Mouse (Mus musculus) heart, embryonic 12.5 days (tissue): Measurements from ENCODE around the gene Mettl21a. TPM values are rescaled to one million over a fixed set of nuclear protein-coding genes. Genes with fewer than 3 reads are reported as not detected.
A peak's percentile ranks its signal among the peaks of the same experiment; 100 is the strongest.

Source experiments
- ATAC-seq: fragments of 200-750 bp; cut with Nextera tagmentation; 2 replicates; pipeline ENCODE4 v1.8.0; 2017; ENCODE audit warnings: moderate TSS enrichment, moderate library complexity; ENCODE audit not compliant: insufficient number of reproducible peaks, low FRiP score
- H3K27ac ChIP-seq: fragments of 300-500 bp; sonication (generic); 2 replicates; pipeline ENCODE4 v1.5.1; 2016; ENCODE audit warnings: mild to moderate bottlenecking, moderate library complexity; ENCODE audit not compliant: poor library complexity, severe bottlenecking
- H3K27me3 ChIP-seq: fragments of 300-500 bp; sonication (generic); replicated peaks from 2 replicates; pipeline ENCODE4 v1.6.1; 2016; ENCODE audit warnings: mild to moderate bottlenecking, moderate library complexity
- H3K36me3 ChIP-seq: fragments of 300-500 bp; sonication (generic); 2 replicates; pipeline ENCODE4 v1.6.1; 2016; ENCODE audit warnings: mild to moderate bottlenecking, moderate library complexity
- H3K4me1 ChIP-seq: fragments of 300-500 bp; sonication (generic); replicated peaks from 2 replicates; pipeline ENCODE4 v1.6.1; 2016; ENCODE audit warnings: mild to moderate bottlenecking
- H3K4me2 ChIP-seq: fragments of 300-500 bp; sonication (generic); 2 replicates; pipeline ENCODE4 v1.6.1; 2016; ENCODE audit warnings: mild to moderate bottlenecking, moderate library complexity
- H3K4me3 ChIP-seq: fragments of 300-500 bp; sonication (generic); 2 replicates; pipeline ENCODE4 v1.5.1; 2016; ENCODE audit warnings: mild to moderate bottlenecking
- H3K9ac ChIP-seq: fragments of 300-500 bp; sonication (generic); 2 replicates; pipeline ENCODE4 v1.6.1; 2016; ENCODE audit warnings: mild to moderate bottlenecking, moderate library complexity
- H3K9me3 ChIP-seq: fragments of 300-500 bp; sonication (generic); replicated peaks from 2 replicates; pipeline ENCODE4 v1.6.1; 2016; ENCODE audit warnings: mild to moderate bottlenecking, moderate library complexity
- WGBS: fragments of 180-500 bp; shearing (Covaris S2); methylation state at CpG from one replicate; pipeline ENCODE4 v1.1.7; 2016; 5-methylcytosine and 5-hydroxymethylcytosine counted together
- polyA plus RNA-seq: library from polyadenylated mRNA; unstranded; fragments of >200 nt; fragmentation: Nextera tagmentation; extraction: Ambion mirVana; gene quantifications from 2 replicates; pipeline ENCODE4 v1.2.1, GENCODE M21; 2016

Mettl21a gene
- polyA plus RNA-seq, 1 experiment from 2014 or later = 11.2 TPM

DNA sequence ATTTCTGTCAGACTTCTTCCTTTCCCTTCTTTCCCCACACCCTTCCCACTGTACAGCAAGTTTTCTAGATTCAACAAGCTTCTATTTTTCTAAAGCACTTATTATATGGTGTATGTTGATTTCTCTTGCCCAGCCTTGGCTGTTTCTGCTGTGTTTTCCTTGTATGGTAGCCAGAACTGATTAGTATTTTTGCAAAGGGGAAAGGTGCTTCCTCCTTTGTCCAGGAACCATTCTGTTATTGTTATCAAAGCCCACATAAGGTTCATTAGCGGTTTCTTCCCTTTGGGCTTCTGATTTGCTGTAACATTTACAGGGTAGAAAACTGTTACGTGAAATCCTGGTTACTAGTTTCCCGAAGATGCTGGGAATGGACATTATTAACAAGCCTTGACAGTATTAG lies 56.9 kb downstream of the Mettl21a start:
- no peak overlapping the region for H3K4me3 ChIP-seq
- 76% methylated on average over 3 of the region's 3 CpGs for WGBS
- H3K4me1 ChIP-seq = no peaks in the 10 kb centered on the region
- no peaks in the 10 kb centered on the region for H3K27me3 ChIP-seq
- H3K27ac ChIP-seq = peak overlapping the region; percentile 6; the same call in 1 of the 2 replicates
- H3K36me3 ChIP-seq = peaks cover 34% of the 10 kb centered on the region
- H3K9me3 ChIP-seq = no peaks in the 10 kb centered on the region
- no peak overlapping the region for H3K9ac ChIP-seq
- no peak overlapping the region for H3K4me2 ChIP-seq
- no peak for ATAC-seq

Other genes starting within 250 kb of the Mettl21a start
- 28.9 and 29.6 TPM in 2 replicates for gene Creb1, start 84.6 kb downstream of the Mettl21a start, polyA plus RNA-seq
- gene Ccnyl1, start 73.2 kb upstream of the Mettl21a start, polyA plus RNA-seq = 4.1 and 4.2 TPM in 2 replicates
- gene Fzd5, start 120.5 kb upstream of the Mettl21a start, polyA plus RNA-seq = 1.7 and 2.0 TPM in 2 replicates